Mouse (Mus musculus) E14TG2a.4 (cell line): ENCODE results near the gene Syne3.

Experiments
- CTCF ChIP-seq: conservative IDR thresholded peaks from 2 replicates; pipeline ENCODE4 v1.5.1; 2014; ENCODE audit warnings: low read length
- NANOG ChIP-seq: IDR thresholded peaks from 2 replicates; pipeline ENCODE4 v1.6.1; 2014; ENCODE audit warnings: borderline replicate concordance, low read length, mixed read lengths
- POU5F1 ChIP-seq: IDR thresholded peaks from 2 replicates; pipeline ENCODE4 v1.6.1; 2014; ENCODE audit warnings: low read length, borderline replicate concordance

GRCm38 (mm10) chr12:104936223-104936622 is 73.4 kb downstream of the Syne3 start:
- peak; percentile 94 for TF ChIP-seq CTCF
- no peak for TF ChIP-seq POU5F1
- TF ChIP-seq NANOG = no peak
